Mouse (Mus musculus): ENCODE data around the gene Cmya5. TPM values are rescaled to one million over a fixed set of nuclear protein-coding genes. Genes with fewer than 3 reads are reported as not detected.

The Cmya5 gene
- total RNA-seq, 1 experiment from 2014 or later, result not detected

- no peak for ATAC-seq (replicated peaks; ENCODE audit: low read depth, poor library complexity, severe bottlenecking)
These were observed 75.0 kb downstream of the Cmya5 start for GRCm38 (mm10) chr13:93069481-93069880.

- ATAC-seq (replicated peaks; ENCODE audit: low read depth, poor library complexity, severe bottlenecking), result no peak
These were observed 76.2 kb downstream of the Cmya5 start for GRCm38 (mm10) chr13:93068353-93068752.

- 0 out of 2 replicates have a peak, but pooled peaks have one; percentile 58 for ATAC-seq (replicated peaks; ENCODE audit: low read depth, poor library complexity, severe bottlenecking)
These were observed 81.5 kb downstream of the Cmya5 start for GRCm38 (mm10) chr13:93062860-93063636.

GRCm38 (mm10) chr13:93061311-93061710 lies 83.2 kb downstream of the Cmya5 start:
- ATAC-seq (replicated peaks; ENCODE audit: low read depth, poor library complexity, severe bottlenecking), result no peak

GRCm38 (mm10) chr13:93060437-93060836 lies 84.1 kb downstream of the Cmya5 start:
- ATAC-seq (replicated peaks; ENCODE audit: low read depth, poor library complexity, severe bottlenecking), result no peak

GRCm38 (mm10) chr13:93058551-93059011 lies 85.9 kb downstream of the Cmya5 start:
- ATAC-seq (replicated peaks; ENCODE audit: low read depth, poor library complexity, severe bottlenecking), result no peak

GRCm38 (mm10) chr13:93057492-93058260 lies 86.8 kb downstream of the Cmya5 start:
- no peak for ATAC-seq (replicated peaks; ENCODE audit: low read depth, poor library complexity, severe bottlenecking)

GRCm38 (mm10) chr13:93056091-93056490 lies 88.4 kb downstream of the Cmya5 start:
- ATAC-seq (replicated peaks; ENCODE audit: low read depth, poor library complexity, severe bottlenecking), result no peak

GRCm38 (mm10) chr13:93051483-93051882 lies 93.0 kb downstream of the Cmya5 start:
- ATAC-seq (replicated peaks; ENCODE audit: low read depth, poor library complexity, severe bottlenecking), result no peak

GRCm38 (mm10) chr13:93041021-93041420 lies 103.5 kb downstream of the Cmya5 start:
- ATAC-seq (replicated peaks; ENCODE audit: low read depth, poor library complexity, severe bottlenecking), result no peak

GRCm38 (mm10) chr13:93036218-93036617 lies 108.3 kb downstream of the Cmya5 start:
- ATAC-seq (replicated peaks; ENCODE audit: low read depth, poor library complexity, severe bottlenecking), result no peak

- no peak for ATAC-seq (replicated peaks; ENCODE audit: low read depth, poor library complexity, severe bottlenecking)
These were observed 115.2 kb downstream of the Cmya5 start for GRCm38 (mm10) chr13:93029337-93029736.

- no peak for ATAC-seq (replicated peaks; ENCODE audit: low read depth, poor library complexity, severe bottlenecking)
These were observed 119.7 kb downstream of the Cmya5 start for GRCm38 (mm10) chr13:93024837-93025236.

- no peak for ATAC-seq (replicated peaks; ENCODE audit: low read depth, poor library complexity, severe bottlenecking)
These were observed 122.4 kb downstream of the Cmya5 start for GRCm38 (mm10) chr13:93022158-93022557.

GRCm38 (mm10) chr13:93012952-93013351 lies 131.6 kb downstream of the Cmya5 start:
- no peak for ATAC-seq (replicated peaks; ENCODE audit: low read depth, poor library complexity, severe bottlenecking)

GRCm38 (mm10) chr13:93011315-93011714 lies 133.2 kb downstream of the Cmya5 start:
- no peak for ATAC-seq (replicated peaks; ENCODE audit: low read depth, poor library complexity, severe bottlenecking)

- no peak for ATAC-seq (replicated peaks; ENCODE audit: low read depth, poor library complexity, severe bottlenecking)
These were observed 134.0 kb downstream of the Cmya5 start for GRCm38 (mm10) chr13:93010524-93010923.

GRCm38 (mm10) chr13:93007078-93007477 lies 137.4 kb downstream of the Cmya5 start:
- no peak for ATAC-seq (replicated peaks; ENCODE audit: low read depth, poor library complexity, severe bottlenecking)

GRCm38 (mm10) chr13:93006347-93006746 lies 138.2 kb downstream of the Cmya5 start:
- no peak for ATAC-seq (replicated peaks; ENCODE audit: low read depth, poor library complexity, severe bottlenecking)

GRCm38 (mm10) chr13:93004003-93004402 lies 140.5 kb downstream of the Cmya5 start:
- no peak for ATAC-seq (replicated peaks; ENCODE audit: low read depth, poor library complexity, severe bottlenecking)

- ATAC-seq (replicated peaks; ENCODE audit: low read depth, poor library complexity, severe bottlenecking), result no peak
These were observed 142.1 kb downstream of the Cmya5 start for GRCm38 (mm10) chr13:93002456-93002855.

Data from common myeloid progenitor, adult 5-6 weeks (primary cell).